Mouse (Mus musculus): ENCODE measurements around the gene Rangap1.
"Not testable (repeated sequence)": the region's sequence is repeated elsewhere in the genome, so short reads cannot be mapped to it uniquely, and the experiment has no call there.

Rangap1 gene

GRCm38 (mm10) chr15:81739924-81740323 is 5.4 kb downstream of the Rangap1 start:
- no peak for DNase-seq (ENCODE audit: low spot score)

- no peak for DNase-seq (ENCODE audit: low spot score)
Observed at GRCm38 (mm10) chr15:81739296-81739695, 6.0 kb downstream of the Rangap1 start.

DNA sequence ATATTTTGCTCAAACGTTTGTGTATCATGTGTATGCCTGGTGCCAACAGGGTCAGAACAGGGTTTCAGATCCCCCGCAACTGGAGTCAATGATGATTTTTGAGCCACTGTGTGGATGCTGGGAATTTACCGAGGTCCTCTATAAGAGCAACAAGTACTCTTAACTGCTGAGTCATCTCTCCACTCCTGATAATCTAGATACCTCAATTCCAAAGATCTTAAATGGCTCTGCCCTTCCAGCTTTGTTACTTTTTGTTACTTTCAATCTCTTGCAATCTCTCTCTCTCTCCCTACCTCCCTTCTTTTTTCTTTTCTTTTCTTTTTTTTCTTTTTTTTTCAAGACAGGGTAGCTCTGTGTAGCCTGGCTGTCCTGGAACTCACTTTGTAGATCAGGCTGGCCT is 10.3 kb downstream of the Rangap1 start:
- no peak for DNase-seq (ENCODE audit: low spot score)

- DNase-seq (ENCODE audit: low spot score) = peak; percentile 98
Observed at GRCm38 (mm10) chr15:81729792-81730635, 15.3 kb downstream of the Rangap1 start.

GRCm38 (mm10) chr15:81729241-81729791 is 16.0 kb downstream of the Rangap1 start:
- peak; percentile 19 for DNase-seq (ENCODE audit: low spot score)

GRCm38 (mm10) chr15:81725965-81726364 is 19.4 kb downstream of the Rangap1 start:
- DNase-seq (ENCODE audit: low spot score) = no peak

DNA sequence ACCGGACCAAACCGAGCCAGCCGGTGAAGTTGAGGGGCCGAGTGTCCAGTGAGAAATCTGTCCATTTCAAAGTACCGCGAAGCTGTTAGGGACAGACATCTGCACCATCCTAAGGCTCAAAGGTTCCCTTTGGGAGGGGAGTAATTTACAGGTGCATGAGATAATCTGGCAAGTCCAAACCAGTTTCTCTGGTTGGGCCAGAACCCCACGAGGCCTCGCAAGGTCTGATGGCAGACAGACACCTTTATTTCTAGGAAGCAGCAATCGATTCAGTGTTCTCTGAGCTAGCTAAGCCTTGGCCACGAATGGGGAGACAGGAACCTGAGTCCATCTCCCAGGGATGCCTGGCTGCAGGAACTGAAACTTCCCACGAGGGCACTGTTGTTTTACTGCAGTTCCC is 21.7 kb downstream of the Rangap1 start:
- no peak for DNase-seq (ENCODE audit: low spot score)

GRCm38 (mm10) chr15:81722361-81722760 is 23.0 kb downstream of the Rangap1 start:
- no peak for DNase-seq (ENCODE audit: low spot score)

GRCm38 (mm10) chr15:81719139-81719531 is 26.2 kb downstream of the Rangap1 start:
- no peak for DNase-seq (ENCODE audit: low spot score)

- DNase-seq (ENCODE audit: low spot score) = no peak
Observed at GRCm38 (mm10) chr15:81718336-81719138, 26.8 kb downstream of the Rangap1 start.

DNA sequence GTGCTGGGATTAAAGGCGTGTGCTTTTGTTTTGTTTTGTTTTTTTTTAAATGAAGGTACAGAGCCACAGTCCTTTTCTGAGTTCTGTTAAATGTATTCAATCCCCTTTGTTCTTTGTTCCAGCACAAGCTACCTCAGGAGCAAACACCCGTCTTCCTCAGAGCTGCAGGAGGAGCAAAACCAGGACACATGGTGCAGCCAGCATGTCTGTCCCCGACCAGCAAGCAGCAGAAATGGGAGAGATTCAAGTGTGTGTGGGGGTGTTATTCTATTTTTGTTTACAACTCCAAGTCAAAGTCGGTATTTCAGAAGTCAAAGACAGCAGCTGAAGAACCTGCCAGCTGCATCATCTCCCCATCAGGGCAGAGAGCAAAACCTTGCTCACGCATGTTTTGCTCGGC is 31.6 kb downstream of the Rangap1 start:
- DNase-seq (ENCODE audit: low spot score) = no peak

GRCm38 (mm10) chr15:81710801-81711200 is 34.5 kb downstream of the Rangap1 start:
- no peak for DNase-seq (ENCODE audit: low spot score)

DNA sequence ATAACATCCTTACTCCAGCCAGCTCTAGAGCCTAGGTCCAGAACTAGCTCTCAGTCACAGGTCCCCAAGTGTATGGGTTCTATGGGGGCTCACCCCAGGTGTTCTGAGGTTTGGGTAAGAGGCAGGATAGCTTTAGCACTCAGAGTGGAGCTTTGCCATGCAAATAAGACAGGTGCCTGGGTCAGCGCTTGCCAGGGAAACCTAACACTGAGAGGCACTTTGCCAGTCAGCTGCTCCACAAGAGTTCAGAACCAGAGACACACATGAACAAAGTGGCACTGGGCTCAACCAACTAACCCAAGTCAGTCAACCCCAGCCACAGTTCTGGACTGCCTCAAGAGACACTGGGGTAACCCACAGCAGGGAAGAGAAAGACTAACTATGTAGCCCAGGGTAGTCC is 35.6 kb downstream of the Rangap1 start:
- DNase-seq (ENCODE audit: low spot score) = no peak

DNA sequence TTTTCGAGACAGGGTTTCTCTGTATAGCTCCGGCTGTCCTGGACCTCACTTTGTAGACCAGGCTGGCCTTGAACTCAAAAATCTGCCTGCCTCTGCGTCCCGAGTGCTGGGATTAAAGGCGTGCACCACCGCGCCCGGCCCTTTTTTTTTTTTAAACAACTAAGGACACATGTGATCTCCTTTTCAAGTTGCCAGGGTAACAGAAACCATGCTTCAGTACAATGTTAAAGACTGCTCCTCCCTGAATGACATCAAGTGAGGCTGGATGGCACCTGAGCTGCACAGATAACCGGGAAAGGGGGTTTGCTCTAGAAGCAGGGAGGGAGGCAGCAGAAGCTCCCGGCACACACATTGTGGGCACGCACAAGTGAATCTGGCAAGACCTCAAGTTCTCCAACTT is 36.3 kb downstream of the Rangap1 start:
- no peak for DNase-seq (ENCODE audit: low spot score)

- DNase-seq (ENCODE audit: low spot score) = no peak
Observed at GRCm38 (mm10) chr15:81703094-81703489, 42.2 kb downstream of the Rangap1 start.

GRCm38 (mm10) chr15:81702306-81703093 is 42.8 kb downstream of the Rangap1 start:
- DNase-seq (ENCODE audit: low spot score) = no peak

DNA sequence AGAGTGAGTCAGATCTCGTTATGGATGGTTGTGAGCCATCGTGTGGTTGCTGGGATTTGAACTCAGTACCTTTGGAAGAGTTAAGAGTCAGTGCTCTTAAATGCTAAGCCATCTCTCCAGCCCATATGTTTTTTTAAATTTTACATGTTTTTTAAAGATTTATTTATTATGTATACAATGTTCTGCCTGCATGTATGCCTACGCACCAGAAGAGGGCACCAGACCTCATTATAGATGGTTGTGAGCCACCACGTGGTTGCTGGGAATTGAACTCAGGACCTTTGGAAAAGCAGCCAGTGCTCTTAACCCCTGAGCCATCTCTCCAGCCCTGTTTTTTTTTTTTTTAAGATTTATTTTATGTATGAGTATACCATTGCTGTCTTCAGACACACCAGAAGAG is 44.0 kb downstream of the Rangap1 start:
- not testable (repeated sequence) for DNase-seq (ENCODE audit: low spot score)

GRCm38 (mm10) chr15:81700601-81701000 is 44.7 kb downstream of the Rangap1 start:
- peak; percentile 30 for DNase-seq (ENCODE audit: low spot score)

DNA sequence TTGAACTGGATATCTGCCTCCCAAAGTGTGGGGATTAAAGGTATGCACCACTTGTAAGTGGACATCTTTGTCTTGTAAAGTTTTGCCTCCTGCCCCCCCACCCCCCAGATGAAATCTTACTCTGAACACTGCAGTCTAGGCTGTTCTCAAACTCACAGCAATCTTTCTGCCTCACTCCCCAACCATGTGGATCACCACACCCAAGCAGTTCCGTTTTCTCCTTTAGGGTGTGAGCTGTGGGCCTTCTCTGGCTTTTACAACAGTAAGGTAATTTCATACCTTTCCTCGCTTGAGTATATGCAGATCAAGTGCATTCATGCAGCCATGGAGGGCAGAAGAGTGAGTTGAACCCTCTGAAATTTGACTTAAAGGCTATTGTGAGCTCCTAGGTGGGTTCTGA is 45.2 kb downstream of the Rangap1 start:
- no peak for DNase-seq (ENCODE audit: low spot score)

DNA sequence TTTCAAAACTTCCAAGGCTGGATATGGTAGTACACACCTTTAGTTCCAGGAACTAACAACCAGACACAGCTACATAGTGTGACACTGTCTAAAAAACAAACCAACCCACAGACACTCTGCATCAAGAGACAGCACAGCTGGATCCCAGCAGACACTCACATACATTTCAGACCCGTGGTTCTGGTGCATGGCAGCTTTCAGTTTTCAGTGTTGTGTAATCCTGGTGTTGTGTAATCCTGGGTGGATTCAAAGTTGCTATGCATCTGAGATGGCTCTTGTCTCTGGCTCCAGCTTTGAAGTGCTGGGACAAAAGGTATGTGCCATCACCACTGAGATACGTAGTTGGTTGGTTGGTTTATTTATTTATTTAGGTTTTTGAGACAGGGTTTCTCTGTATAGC is 46.8 kb downstream of the Rangap1 start:
- DNase-seq (ENCODE audit: low spot score) = no peak

- DNase-seq (ENCODE audit: low spot score) = no peak
Observed at GRCm38 (mm10) chr15:81697847-81698246, 47.5 kb downstream of the Rangap1 start.

DNA sequence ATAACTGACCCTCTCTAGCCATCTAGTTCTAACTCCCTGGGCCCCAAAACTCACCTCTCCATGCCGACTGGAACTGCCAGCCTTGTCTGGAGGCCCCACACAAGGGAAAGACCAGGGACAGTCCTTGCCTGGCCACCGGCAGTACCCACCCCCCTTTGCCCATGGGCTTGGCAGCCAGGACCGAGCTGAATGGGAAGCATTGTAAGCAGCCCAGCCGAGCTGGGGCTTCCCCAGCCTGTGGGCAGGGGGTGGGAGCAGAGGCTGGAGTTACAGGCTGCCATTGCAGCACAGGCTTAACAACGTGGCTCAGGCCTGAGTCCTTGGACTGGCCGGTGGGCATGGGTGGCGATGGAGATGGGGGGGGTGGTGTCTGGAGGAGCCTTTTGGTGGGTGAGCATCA is 48.2 kb downstream of the Rangap1 start, which contains the start of gene Chadl:
TSS of gene Chadl (minus strand) at position 113 of the 400 bp plus-strand sequence.
- no peak for DNase-seq (ENCODE audit: low spot score)

All from ovary, adult 18-20 months (tissue).